Mouse (Mus musculus) cerebellum, adult 9-10 months (tissue): Measurements from ENCODE around the gene Hspg2.

Experiments
- DNase-seq: peaks from one replicate; pipeline ENCODE4 v3.0.0; 2022

Hspg2 gene

DNA sequence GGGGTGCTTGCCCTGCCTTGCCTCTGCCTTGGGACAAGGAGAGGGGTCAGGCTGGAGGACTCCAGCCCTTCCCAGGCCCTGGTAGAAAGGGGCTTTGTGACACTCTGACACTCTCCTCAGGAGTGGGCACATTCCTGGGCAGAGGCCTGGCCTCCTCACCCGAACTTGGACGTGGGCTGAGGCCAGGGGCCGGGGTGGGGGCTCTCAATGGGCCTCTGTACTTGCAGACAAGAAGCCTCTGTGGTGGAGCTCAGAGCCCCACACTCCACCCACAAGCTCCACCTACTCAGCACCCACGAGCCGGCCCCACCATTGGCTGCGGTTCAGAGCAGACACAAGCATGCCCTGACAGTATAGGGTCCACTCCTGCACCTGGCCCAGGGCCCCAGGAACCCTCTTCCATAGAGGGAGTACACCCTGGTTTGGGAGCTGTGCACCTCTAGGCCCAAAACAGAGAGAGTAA lies 35.0 kb downstream of the Hspg2 start:
- no peak for DNase-seq

DNA sequence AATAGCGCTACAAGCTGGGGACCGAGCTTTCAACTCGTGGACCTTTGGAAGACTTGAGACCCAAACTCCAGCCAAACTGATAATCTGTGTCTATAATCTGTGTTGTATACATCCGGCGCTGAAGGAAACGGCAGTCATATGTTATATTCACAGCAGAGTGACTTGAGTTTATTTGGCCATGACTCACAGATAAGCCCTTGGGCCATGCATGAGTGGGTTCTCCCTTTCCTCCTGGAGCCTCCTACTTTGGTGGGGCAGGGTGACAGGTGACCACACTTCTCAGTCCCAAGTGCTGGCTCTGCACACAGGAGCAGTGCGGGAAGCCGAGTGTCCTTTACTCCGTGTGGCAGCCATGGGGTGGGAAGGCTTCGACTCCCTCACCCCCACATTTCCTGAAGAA lies 38.1 kb downstream of the Hspg2 start:
- DNase-seq = no peak

DNA sequence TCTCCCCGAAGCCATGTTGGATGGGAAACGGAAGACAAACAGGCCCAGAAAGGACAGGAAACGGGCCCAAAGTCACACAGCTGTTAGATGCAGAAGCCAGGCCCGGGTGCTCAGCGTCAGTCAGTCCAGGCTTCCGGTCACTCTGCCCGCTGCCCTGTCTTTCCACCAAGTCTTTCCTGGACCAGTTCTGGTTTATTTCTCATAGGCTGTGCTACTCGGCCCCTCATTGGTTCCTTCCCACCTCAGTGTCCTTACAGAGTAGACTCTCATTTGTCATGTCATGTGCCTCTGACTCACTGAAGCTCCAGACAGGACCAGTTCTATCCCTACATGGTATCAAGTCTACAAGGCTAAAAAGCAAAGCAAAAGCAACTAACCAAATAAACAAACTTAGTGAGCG lies 41.0 kb downstream of the Hspg2 start:
- no peak for DNase-seq

DNA sequence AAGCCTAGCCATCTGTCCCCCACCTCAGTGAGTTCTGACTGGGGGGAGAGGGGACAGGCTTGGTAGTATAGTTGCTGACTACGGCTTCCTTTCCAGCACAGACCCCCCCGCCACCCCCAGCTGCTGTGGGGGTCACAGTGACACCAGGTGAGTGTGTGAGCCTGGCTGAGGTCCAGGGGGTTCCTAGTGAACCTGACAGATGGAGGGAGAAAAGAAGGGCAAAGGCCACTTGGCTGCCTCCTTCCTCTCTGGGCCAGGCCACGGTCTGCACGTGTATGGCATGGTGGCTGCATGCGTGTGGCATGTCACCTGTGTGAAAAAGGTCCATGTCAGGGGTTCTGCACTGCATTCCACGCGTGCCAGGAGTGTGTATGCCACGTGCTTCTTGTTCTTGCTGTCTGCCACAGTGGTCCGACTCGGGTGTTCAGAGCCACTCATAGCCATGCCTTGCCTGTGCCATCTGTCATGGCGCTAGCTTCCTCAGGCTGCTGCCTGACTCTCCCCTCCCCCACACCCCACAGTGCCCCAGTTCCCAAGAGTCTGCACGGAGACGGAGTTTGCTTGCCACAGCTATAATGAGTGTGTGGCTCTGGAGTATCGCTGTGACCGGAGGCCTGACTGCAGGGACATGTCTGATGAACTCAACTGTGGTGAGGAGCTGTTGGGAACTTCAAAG lies 41.6 kb downstream of the Hspg2 start:
- no peak for DNase-seq

DNA sequence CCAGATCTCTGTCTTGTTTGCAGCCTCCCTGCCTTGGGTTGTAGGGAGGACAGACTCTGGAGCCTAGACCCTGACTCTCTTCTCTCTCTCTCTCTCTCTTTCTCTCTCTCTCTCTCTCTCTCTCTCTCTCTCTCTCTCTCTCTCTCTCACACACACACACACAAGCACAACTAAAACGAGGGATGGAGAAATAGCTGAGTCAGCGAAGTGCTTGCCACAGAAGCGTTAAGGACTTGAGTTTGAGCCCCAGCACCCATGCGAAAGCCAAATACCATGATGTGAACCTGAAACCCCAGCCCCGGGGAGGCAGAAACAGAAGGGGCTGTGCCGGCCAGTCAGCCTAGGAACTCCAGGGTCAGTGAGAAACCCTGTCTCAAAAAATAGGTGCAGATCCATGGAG lies 44.3 kb downstream of the Hspg2 start:
- no peak for DNase-seq

DNA sequence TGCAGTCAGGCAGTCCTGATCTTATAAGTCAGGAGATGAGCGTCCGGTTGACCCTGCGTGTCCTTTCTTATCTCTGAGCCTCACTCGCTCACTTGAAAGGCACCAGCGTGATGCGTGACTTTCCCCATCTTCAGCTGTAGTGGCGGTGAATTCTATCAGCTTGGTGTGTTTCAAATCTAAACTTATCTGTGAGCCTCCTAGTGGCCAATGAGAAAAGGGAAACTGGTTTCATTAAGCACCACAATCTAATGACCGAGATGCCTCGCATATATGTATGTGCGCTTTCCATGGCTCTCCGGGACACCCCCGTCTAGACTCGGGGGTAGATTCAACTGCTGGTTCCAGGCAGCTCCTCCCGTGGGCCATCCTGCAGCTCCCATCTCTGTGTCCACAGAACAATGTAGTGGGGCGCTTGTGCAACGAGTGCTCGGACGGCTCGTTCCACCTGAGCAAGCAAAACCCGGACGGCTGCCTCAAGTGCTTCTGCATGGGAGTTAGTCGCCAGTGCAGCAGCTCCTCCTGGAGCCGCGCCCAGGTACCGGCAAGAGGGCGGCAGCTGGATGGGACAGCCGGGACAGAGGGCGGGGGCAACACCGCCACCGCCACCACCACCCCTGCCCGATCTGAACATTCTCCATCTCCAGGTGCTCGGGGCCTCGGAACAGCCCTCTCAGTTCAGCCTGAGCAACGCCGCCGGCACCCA lies 49.6 kb downstream of the Hspg2 start:
- DNase-seq = no peak

DNA sequence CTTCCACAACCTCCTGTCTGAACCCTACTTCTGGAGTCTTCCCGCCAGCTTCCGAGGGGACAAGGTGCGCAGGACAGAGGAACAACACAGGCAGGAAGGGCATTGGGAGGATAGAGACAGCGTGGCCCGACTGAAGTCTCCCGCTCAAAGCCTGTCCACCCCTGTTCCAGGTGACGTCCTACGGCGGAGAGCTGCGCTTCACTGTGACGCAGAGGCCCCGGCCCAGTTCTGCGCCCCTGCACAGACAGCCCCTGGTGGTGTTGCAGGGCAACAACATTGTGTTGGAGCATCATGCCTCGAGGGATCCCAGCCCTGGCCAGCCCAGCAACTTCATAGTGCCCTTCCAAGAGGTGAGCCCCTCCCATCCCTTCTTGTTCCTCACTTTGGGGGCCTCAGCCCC lies 50.2 kb downstream of the Hspg2 start:
- DNase-seq = no peak

DNA sequence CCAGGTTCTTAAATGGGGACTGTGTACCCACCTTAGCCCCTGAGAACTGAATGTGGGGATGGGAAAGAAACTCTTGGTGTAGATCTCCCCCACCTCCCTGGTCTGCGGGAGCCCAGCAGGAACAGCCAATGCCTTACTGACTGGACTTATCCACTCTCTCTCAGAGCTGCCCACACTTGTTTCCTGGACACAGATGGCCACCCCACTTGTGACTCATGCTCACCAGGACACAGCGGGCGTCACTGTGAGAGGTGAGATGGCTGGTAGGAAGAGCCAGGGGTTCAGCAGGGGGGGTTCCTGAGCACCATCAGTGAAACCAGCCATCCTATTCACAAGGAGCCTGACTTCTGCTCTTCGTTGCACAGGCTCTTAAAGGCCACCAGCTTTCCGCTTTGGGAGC lies 51.8 kb downstream of the Hspg2 start:
- no peak for DNase-seq

DNA sequence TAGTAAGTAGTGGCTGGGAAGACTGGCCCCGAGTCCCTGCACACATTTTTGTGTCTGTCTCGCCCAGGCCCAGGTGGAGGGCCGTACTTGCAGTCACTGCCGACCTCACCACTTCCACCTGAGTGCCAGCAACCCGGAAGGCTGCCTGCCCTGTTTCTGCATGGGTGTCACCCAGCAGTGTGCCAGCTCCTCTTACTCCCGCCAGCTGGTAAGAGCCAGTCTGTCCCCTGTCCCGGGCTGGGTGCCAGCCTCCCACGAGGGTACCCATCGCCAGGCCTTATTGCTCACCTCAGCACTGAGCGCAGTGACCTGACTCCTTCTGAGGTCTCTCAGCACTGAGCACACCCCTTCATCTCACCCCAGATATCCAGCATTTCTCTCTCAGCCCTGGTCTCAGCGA lies 53.4 kb downstream of the Hspg2 start:
- DNase-seq = peak; percentile 75

DNA sequence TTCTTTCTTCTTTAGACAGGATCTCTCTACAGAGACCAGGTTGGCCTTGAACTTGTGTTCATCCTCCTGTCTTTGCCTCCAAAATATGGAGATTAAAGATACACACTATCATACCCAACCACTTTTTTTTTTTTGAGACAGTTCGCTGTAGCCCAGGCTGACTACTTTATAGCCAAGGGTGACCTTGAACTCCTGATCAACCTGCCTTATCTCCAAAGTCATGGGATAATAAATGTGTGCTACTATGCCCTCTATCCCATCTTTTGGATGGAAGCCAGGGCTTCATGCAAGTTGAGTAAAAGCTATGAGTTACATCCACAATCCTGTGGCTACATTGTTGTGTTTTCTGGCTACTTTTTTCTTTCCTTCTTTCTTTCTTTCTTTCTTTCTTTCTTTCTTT lies 56.9 kb downstream of the Hspg2 start:
- DNase-seq = no peak

DNA sequence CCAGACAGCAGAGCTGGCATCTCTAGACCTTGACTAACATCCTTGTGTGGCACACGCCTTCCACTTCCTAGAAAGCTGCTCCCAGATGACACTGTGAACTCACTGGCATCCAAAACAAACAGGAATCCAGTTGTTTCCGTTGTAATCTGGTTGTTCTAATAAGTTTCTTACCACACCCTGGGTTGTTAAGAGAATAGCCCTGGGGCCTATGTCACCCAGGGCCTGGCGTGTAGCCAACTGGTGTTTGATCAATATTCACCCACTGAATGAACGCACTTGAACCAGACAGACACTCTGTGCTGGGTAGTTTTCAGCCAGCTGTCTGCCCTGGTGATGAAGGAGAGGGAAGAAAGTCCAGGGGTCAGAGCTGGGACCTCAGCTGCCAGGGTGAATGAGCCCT lies 58.8 kb downstream of the Hspg2 start:
- DNase-seq = no peak

DNA sequence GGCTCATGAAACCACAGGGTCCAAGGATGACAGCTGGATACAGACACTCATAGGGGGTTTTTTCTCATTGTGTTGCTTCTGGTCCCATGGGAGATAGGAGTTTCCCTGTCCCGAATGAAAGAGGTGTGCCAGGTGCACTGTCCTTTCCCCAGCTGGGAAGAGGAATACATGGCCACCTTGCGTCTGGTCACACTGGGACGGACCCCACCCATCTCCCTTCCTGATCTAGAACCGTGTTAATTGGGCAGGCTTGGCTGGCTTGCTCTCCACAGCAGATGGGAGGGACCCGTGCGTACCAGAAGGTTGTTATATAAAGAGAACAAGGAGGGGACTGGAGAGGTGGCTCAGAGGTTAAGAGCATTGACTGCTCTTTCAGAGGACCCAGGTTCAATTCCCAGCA lies 59.3 kb downstream of the Hspg2 start:
- no peak for DNase-seq

DNA sequence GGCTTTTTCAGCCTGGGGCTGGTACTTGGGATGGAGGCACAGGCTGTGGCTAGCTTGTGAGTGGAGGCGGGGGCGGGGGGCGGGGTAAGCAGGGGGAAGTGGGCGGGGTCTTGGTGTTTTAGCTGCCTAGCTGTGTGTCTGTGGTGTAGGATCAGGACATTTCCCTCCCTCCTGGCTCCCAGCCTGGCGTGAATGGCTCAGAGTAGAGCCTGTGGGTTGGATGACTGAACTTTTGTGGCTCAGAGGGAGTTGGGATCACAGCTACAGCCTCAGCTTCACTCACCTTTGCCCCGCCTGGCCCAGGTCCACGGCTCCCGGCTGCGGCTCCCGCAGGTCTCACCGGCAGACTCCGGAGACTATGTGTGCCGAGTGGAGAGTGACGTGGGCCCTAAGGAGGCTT lies 71.8 kb downstream of the Hspg2 start:
- no peak for DNase-seq

DNA sequence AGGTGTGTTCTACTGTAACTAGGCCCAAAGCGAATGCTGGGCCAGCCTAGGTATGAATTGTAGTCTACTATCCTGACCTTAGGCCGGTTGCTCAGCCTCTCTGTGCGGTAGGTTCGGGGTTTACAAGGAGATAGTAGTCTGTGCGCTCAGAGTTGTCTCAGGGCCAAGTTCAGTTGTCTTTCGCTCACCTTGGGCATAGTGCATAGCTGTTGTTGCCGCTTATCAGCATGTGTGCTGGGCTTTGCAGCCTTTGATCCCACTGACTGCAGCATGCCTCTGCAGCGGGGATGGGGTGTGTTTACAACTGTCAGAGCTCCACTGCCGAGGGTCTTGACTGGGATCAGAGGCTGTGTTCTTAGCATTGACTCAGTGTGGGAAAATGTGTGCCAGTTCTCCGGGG lies 74.4 kb downstream of the Hspg2 start:
- DNase-seq = no peak

DNA sequence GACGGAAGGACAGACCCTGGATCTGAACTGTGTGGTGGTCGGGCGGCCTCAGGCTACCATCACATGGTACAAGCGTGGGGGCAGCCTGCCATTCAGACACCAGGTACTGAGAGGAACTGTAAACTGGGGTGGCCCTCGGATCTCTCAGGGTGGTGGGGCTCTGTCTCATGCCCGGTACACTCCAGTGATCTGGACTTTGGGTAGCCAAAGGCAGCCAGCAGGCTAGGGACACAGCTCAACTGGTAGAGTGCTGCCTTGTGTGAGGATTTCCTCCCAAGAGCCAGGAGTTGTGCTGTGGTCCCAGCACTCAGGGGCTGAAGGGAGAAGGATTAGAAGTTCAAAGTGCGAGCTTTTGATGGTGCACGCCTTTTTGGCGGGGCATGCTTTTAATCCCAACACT lies 77.0 kb downstream of the Hspg2 start:
- DNase-seq = no peak

DNA sequence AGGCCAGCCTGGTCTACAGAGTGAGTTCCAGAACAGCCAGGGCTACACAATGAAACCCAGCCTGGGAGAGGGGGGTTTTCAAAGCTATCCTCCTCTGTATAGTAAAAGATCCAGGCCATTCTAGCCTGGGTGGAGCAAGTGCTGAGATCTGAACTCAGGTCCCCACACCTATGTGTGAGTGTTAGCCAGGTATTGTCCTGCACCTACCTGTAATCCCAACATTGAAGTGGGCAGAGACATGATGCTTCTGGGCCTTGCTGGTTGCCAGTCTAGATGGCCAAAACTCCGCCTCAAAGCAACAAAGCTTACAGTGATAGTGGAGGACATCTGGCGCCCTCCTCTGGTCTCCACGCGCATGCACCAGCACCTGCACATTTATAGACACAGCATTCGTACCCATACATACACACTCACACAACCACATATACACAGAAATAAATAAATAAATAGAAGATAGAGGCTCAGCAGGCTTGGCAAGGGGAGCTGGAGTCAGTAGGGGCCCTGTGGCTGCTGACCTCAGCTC lies 77.5 kb downstream of the Hspg2 start:
- peak; percentile 50 for DNase-seq

DNA sequence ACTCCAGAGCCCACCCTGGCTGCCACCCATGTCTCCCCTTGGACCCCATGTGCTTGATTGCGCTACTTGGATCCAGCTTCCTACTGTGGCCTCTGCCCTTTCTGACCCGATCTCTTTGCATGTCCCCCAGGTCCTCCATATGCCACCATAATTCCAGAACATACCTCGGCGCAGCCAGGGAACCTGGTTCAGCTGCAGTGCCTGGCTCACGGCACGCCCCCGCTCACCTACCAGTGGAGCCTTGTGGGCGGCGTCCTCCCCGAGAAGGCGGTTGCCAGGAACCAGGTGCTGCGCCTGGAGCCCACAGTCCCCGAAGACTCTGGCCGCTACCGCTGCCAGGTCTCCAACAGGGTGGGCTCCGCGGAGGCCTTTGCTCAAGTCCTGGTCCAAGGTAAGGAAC lies 84.9 kb downstream of the Hspg2 start:
- DNase-seq = peak; percentile 74

DNA sequence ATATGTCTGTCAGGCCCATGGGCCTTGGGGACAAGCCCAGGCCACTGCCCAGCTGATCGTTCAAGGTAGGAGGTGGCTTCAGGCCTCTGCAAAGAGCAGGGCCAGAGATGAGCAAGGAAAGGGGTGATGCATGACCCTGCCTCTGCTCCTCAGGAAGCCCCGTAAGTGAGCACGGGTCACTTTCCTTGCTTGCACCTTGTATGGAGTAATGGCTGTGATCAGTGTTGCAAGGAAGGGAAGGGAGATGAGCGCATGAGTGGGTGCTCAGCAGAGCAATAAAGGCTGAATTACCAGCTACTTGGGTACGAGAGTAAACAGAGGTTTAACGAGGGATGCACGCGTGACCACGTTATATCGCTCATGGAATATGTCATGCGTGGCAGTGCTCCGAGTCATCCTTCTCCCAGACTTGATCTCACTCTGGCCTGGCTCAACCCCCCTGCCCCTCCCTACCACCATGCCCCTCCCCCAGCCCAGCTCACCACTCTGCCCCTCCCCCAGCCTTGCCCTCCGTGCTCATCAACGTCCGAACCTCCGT lies 88.2 kb downstream of the Hspg2 start:
- DNase-seq = no peak

DNA sequence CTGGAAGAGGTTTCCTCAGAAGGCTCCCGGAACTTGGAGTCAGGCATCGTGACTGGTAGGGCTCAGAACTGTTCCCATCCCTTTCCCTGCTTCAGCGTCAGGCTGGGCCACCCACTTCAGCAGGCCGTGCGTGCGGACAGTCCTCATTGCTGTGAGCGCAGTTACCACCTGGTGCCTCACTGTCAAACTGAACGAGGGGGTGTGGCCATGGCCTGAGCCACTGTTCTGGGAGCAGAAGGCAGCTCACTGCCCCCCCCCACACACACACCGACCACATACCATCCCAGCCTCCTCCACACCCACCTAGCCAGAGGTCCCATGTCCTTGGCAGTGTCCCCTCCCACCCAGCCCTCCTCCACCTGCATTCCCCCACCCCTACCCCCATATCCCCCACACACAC lies 101.3 kb downstream of the Hspg2 start:
- no peak for DNase-seq

DNA sequence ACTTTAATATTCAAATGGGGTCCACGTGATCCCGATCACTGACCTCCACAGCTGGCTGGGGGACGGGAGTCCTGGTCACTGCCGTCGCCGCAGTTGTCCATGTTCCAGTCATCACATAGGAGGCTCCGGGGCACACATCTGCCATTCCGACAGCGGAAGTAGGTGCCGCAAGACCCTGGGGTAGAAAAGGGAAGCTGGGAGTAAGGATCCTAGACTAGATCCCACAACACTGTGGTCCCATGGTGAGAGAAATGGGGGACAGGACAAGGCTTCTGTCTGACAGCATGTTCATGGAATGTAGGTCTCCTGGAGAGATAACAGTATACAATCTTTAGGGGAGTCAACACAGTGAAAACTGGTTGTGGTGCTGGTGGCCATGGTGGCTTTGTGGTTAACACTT lies 105.9 kb downstream of the Hspg2 start, which contains the start of gene Ldlrad2:
TSS of gene Ldlrad2 (minus strand) at position 101 of the 400 bp plus-strand sequence.
- no peak for DNase-seq

DNA sequence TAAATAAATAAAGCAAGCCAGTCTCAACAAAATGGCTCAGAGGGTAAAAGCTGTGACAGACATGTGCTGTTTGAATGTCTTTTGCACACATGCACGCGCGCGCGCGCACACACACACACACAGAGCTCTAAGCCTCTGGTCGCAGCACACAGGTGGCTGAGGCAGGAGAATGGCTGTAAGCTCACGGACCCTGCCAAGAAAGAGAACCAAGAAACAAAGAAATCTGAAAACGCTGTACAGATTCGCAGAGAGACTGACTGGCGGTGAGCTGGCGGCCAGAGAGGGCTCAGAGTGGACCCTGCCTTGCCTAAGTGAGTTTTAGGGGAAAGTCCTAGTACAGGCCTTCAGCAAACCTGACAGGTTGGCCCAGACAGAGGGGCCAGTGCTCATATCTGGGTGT lies 108.9 kb downstream of the Hspg2 start:
- DNase-seq = no peak

DNA sequence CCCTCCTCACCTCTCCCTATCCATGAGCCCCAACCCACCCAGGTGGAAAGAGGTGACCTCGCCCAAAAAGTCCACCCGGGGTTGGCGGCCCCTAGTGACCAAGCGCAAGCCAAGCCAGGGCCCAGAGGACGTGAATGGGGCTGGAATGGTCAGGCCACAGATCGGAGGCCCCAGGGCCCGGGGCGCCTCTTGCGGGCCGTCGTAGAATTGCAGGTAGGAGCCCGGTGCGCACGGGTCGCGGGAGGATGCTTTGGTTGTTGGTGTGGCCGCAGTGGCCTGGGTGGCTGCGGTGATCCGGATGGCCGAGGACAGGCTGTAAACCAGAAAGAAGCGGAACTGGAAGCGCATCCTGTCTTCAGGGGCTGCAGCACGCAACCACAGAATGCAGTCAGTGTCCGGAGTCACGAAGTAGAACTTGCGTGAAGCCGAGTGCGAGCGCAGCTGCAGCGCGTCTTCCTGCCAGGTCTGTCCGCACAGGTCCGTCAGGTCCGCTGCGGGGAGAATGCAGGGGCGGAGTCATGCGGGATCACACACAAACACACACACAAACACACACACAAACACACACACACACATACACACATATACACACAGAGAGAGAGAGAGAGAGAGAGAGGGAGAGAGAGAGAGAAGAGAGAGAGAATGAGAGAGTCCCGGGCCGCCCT lies 109.7 kb downstream of the Hspg2 start:
- peak; percentile 84 for DNase-seq

DNA sequence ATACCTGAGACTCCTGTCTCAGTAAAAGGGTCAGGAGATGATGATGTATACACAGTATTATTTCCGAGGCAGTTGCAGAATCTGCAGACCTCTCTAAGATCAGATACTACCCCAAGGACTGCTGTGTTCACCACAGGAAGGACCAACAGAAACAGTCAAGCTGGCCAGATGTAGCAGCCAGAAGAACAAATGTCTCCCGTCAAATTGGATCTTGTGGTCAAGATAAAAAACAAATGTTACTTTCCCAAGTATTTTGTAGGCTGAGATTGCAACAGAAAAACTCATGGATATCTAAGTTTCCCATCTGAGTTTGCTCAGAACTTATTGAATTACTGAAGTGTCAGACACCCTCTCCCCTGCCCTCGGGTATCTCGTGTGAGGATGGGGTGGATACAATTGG lies 111.2 kb downstream of the Hspg2 start:
- DNase-seq = no peak

DNA sequence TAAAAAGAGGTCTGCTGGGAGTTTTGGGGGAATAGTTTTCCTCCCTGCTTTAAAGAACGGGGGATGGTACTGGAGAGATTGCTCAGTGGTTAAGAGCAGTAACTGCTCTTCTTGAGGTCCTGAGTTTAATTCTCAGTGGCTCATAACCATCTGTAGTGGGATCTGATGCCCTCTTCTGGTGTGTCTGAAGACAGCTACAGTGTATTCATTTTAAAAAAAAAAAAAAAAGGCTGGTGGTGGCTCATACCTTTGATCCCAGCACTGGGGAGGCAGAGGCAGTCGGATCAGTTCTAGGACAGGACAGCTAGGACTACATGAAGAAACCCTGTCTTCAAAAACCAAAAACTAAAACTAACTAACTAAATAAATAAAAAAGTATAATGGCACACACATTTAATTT lies 111.7 kb downstream of the Hspg2 start:
- no peak for DNase-seq
